Mouse (Mus musculus) erythroblast, embryonic 14.5 days (primary cell): ENCODE results near the gene Ythdf1. TPM values are rescaled to one million over a fixed set of nuclear protein-coding genes. Genes with fewer than 3 reads are reported as not detected.

ENCODE experiments used
- H3K27me3 ChIP-seq: 2 replicates; pipeline ENCODE4 v1.6.1; 2012; ENCODE audit warnings: inconsistent platforms; ENCODE audit not compliant: control insufficient read depth
- H3K36me3 ChIP-seq: 2 replicates; pipeline ENCODE4 v1.6.1; 2012; ENCODE audit warnings: mild to moderate bottlenecking, inconsistent platforms; ENCODE audit not compliant: control insufficient read depth
- H3K4me1 ChIP-seq: 2 replicates; pipeline ENCODE4 v1.6.1; 2012; ENCODE audit warnings: inconsistent platforms; ENCODE audit not compliant: control insufficient read depth
- H3K4me3 ChIP-seq: replicated peaks from 2 replicates; pipeline ENCODE3; 2012; ENCODE audit warnings: moderate library complexity, mild to moderate bottlenecking, inconsistent platforms
- H3K9me3 ChIP-seq: 2 replicates; pipeline ENCODE4 v1.6.1; 2012; ENCODE audit warnings: low read length, inconsistent platforms, mixed read lengths; ENCODE audit not compliant: control insufficient read depth
- GATA1 ChIP-seq: IDR thresholded peaks from 2 replicates; pipeline ENCODE4 v1.6.1; 2012; ENCODE audit warnings: low read length, inconsistent platforms, mixed read lengths
- TAL1 ChIP-seq: IDR thresholded peaks from 3 replicates; pipeline ENCODE4 v1.6.1; 2012; ENCODE audit warnings: low read length, inconsistent platforms, mixed read lengths
- polyA plus RNA-seq: library from polyadenylated mRNA; stranded (reverse); fragments of >175 nt; gene quantifications from 2 replicates; pipeline ENCODE4 v1.2.3, GENCODE M21; 2012

The Ythdf1 gene
- polyA plus RNA-seq, 1 experiment = 2.0 TPM

- Histone ChIP-seq H3K4me1 (no peaks in the 10 kb centered on the region), H3K36me3 (no peaks in the 10 kb centered on the region), H3K27me3 (peaks cover 69% of the 10 kb centered on the region), H3K9me3 (no peaks in the 10 kb centered on the region), H3K4me3 (no peak within 1 kb of the TSS)
- TF ChIP-seq TAL1 (no peak), GATA1 (no peak)
These were observed 33.6 kb upstream of the Ythdf1 start, which contains the start of gene Nkain4 for GRCm38 (mm10) chr2:180954061-180955047. Gene Nkain4 (minus strand): TSS chr2:180954699.

- no peaks in the 10 kb centered on the region for H3K36me3 ChIP-seq
- TF ChIP-seq GATA1 (no peak), TAL1 (no peak)
- no peak overlapping the region for H3K4me3 ChIP-seq
- peaks cover 67% of the 10 kb centered on the region for H3K27me3 ChIP-seq
- H3K9me3 ChIP-seq = no peaks in the 10 kb centered on the region
- H3K4me1 ChIP-seq = no peaks in the 10 kb centered on the region
These were observed 32.9 kb upstream of the Ythdf1 start for GRCm38 (mm10) chr2:180953638-180954037.

DNA sequence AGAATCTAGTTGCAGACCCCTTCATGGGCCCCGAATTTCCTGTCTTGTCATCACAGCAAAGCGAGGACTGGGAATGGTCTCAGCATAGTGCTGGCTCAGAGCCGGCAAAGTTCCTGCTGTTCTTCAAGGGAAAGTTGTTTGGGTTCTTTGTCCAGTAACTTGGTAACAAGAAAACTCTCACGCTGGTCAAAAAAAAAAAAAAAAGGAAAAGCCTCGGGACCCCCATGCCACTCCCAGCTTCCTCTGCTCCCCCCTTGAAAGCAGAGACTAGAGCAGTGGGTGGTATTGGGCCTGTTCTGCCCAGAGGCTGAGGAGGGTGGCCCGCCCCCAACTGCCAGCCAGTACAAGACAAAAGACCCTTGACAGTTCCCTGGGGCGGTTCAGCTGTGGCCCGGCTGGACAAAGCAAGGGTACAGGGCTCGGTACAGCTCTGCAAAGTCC is 32.0 kb upstream of the Ythdf1 start:
- H3K36me3 ChIP-seq = no peaks in the 10 kb centered on the region
- no peaks in the 10 kb centered on the region for H3K9me3 ChIP-seq
- peaks cover 62% of the 10 kb centered on the region for H3K27me3 ChIP-seq
- H3K4me3 ChIP-seq = no peak overlapping the region
- no peaks in the 10 kb centered on the region for H3K4me1 ChIP-seq
- no peak for TF ChIP-seq TAL1
- no peak for TF ChIP-seq GATA1

DNA sequence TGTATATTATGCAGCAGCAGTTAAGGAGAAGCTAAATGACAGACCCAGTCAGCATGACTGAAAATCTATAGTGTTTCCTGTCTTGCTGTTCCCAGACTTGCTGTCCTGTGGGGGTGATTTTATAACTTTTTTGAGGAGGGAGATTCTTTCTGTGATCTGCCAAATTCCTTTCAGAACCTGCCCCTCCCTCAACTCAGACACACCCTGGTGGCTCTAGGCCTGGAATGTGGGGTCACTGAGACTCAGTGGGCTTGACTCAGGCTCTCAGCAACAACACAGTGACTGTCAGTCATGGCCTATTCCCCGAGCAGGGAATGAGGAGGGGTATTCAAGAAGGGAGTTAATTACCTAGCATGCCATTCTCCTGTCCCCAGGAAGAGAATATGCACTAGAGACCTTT is 29.2 kb upstream of the Ythdf1 start:
- no peaks in the 10 kb centered on the region for H3K9me3 ChIP-seq
- no peaks in the 10 kb centered on the region for H3K36me3 ChIP-seq
- H3K27me3 ChIP-seq = peaks cover 40% of the 10 kb centered on the region
- no peak for TF ChIP-seq GATA1
- no peak for TF ChIP-seq TAL1
- H3K4me1 ChIP-seq = no peaks in the 10 kb centered on the region
- H3K4me3 ChIP-seq = no peak overlapping the region

GRCm38 (mm10) chr2:180941869-180942268 is 21.1 kb upstream of the Ythdf1 start:
- Histone ChIP-seq H3K4me1 (no peaks in the 10 kb centered on the region), H3K27me3 (no peaks in the 10 kb centered on the region), H3K9me3 (no peaks in the 10 kb centered on the region), H3K4me3 (no peak overlapping the region), H3K36me3 (no peaks in the 10 kb centered on the region)
- TF ChIP-seq GATA1 (no peak), TAL1 (no peak)

DNA sequence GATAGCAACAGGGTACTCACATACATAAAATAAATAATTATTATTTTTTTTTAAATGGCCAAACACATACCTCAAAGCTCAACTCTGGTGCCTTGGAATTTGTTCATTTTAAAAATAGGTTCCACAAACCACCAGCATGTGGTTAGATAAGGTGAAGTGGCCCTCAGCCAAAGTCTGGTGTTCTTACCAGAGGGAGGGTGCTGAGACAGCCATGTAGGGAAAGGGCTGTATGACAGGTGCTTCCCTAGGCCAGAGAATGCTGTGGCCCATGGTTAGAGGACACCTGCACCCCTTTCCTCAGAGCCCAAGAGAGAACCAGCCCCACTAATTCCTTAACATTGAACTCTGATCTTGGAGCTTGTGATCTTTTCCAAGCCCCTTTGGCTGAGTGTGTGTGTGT is 19.4 kb upstream of the Ythdf1 start:
- TF ChIP-seq GATA1 = no peak
- Histone ChIP-seq H3K4me1 (no peaks in the 10 kb centered on the region), H3K27me3 (no peaks in the 10 kb centered on the region), H3K36me3 (no peaks in the 10 kb centered on the region), H3K9me3 (no peaks in the 10 kb centered on the region), H3K4me3 (no peak overlapping the region)

- no peaks in the 10 kb centered on the region for H3K36me3 ChIP-seq
- H3K9me3 ChIP-seq = no peaks in the 10 kb centered on the region
- no peaks in the 10 kb centered on the region for H3K4me1 ChIP-seq
- H3K4me3 ChIP-seq = no peak overlapping the region
- H3K27me3 ChIP-seq = peaks cover 4% of the 10 kb centered on the region
- TF ChIP-seq TAL1 = no peak
- TF ChIP-seq GATA1 = no peak
These were observed 11.7 kb upstream of the Ythdf1 start for GRCm38 (mm10) chr2:180932418-180932817.

DNA sequence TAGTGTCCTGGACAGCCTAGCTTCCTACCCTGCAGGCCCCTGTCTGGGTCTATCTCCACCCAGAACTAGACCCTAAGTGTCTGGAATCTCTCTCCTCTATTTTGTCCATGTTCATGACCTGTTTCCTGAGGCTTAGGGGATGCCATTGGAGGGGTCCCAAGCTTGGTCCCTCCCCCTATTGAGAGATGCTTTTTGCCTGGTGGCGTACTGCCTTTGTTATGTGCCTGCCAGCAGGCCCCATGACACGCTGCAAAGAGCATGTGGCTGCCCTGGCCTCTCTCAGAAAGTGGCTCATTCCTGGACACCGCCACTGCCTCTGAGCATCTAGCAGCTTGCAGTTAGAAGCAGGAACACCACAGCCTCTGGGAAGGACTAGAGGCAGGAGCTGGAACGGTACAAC is 8.0 kb upstream of the Ythdf1 start, which contains the start of gene Birc7:
Gene Birc7, plus strand, starts transcription at position 301 of the 400 bp plus-strand sequence.
- no peak within 1 kb of the TSS for H3K4me3 ChIP-seq
- no peaks in the 10 kb centered on the region for H3K36me3 ChIP-seq
- peaks cover 4% of the 10 kb centered on the region for H3K27me3 ChIP-seq
- no peaks in the 10 kb centered on the region for H3K4me1 ChIP-seq
- TF ChIP-seq GATA1 (no peak), TAL1 (no peak)
- no peaks in the 10 kb centered on the region for H3K9me3 ChIP-seq

- Histone ChIP-seq H3K36me3 (no peaks in the 10 kb centered on the region), H3K27me3 (no peaks in the 10 kb centered on the region), H3K4me3 (no peak overlapping the region), H3K4me1 (peaks cover 6% of the 10 kb centered on the region), H3K9me3 (no peaks in the 10 kb centered on the region)
- TF ChIP-seq GATA1 (no peak), TAL1 (no peak)
These were observed 4.4 kb upstream of the Ythdf1 start for GRCm38 (mm10) chr2:180925176-180925575.
